Mouse (Mus musculus): ENCODE data around the gene Tfr2.
A peak's percentile ranks its signal among the peaks of the same experiment; 100 is the strongest.

The Tfr2 gene

GRCm38 (mm10) chr5:137628498-137629305 lies 59.1 kb downstream of the Tfr2 start, which contains the start of the genes Fbxo24, Lrch4 and Gm20605:
TSS of gene Fbxo24 (minus strand) at chr5:137629002.
TSS of gene Lrch4 (plus strand) at chr5:137629121.
TSS of gene Gm20605 (plus strand) at chr5:137629175.
- peak; percentile 97 to 99 for DNase-seq

GRCm38 (mm10) chr5:137629306-137629721 lies 59.7 kb downstream of the Tfr2 start:
- no peak for DNase-seq

DNA sequence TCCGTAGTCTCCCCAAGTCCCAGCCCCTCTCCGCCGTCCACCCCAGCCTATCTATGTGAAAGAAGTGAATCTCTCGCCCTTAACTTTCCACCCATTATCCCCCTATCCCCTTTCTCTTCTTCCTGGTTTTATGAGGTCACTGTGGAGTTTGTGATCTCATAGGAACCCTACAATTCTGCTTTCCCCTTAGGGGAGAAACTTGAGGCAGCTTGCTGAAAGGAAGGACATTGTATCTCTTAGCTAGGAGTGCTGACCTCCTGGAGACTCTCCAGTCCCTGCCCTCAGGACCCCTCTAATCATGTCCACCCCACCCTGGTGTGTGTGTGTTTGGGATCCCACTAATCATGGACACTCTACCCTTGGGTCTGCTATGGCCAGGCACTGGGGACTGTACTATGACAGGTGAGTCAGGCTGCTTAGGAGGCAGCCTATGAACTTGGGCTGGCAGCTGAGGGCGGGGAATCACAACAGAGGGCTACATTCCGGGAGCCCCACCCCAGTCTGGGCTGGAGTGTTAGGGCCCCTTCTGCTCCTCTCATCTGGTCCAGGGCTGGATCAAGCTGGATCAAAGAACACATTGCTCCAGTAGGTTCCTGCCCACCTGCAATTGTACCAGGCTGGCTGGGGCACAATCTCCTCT lies 60.4 kb downstream of the Tfr2 start:
- no peak for DNase-seq

DNA sequence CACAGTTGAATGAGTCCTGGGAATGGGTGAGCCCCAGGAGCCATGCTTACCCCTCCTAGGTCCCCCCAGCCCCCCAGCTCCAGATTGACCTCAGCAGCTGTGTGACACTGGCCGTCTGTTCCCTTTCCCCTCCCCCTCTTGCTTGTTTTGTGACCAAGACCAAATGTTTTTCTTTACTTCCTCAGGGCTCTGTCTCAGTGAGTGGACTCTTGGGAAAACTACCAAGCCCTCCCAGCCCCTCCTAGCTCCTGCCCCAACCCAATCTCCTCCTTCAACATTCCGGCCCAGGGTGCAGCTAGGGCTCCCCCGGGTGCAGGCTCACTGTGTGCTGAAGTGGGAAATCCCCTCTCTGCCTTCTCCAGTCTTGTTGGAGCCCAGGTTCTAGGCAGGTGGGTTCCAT lies 61.0 kb downstream of the Tfr2 start:
- no peak for DNase-seq

GRCm38 (mm10) chr5:137631171-137631570 lies 61.5 kb downstream of the Tfr2 start:
- no peak for DNase-seq

DNA sequence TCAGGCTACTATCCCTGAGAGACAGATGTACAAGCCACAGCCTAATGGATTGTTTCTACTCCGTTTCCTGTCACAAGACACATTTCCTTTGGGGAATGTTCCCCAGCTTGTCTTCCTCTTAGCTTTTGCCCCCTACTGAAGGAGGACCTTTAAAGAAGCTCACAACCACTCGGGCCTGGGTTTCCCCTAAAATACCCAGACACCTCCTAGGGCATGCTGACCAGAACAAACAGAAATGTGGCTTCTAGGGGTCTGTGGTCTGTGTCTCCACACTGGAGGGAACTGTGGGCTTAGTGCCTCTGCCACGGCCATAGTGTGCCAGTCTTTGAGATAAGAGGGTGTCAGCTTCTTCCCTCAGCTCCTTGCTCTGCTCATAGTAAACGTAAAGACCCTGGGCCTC lies 62.0 kb downstream of the Tfr2 start:
- DNase-seq = no peak

- no peak for DNase-seq
Measured at GRCm38 (mm10) chr5:137633397-137634084, 63.9 kb downstream of the Tfr2 start.

Data from cerebellum, postnatal 25 days (tissue).